In genomic region chr1:69759544-69759943, GRCm38 (mm10) we compare ENCODE assay signal across 8 mouse cellular contexts.
DNase-seq lines count a peak whose midpoint lies in the region; ATAC-seq and TF ChIP-seq lines count a peak whose summit lies in the region.
"Had no signal": no experiment of that assay in that cellular context is flagged by ENCODE, and none has a peak within 500 bp of the region (broad histone marks: within the 10 kb centered on the region; RNA-seq: fewer than 3 reads in every experiment).

No protein-coding gene starts in this region.

- H3K27me3 ChIP-seq in splenic B cell, adult 2 months (ENCODE audit: control insufficient read depth, insufficient read depth, low read length, poor library complexity, severe bottlenecking), result no peaks in the 10 kb centered on the region
- H3K27me3 ChIP-seq: limb, embryonic 15.5 days had no signal

- DNase-seq in left cerebral cortex, adult 2 months (ENCODE audit: extremely low spot score in 1 of 2, low spot score in 2 of 2), result peak in 1 of 2 experiments; percentile 20
- no peak for DNase-seq in left cerebral cortex, adult 8-10 months (ENCODE audit: low spot score in 2 of 2)
- peak; percentile 51 for DNase-seq in brain, adult 2 months (ENCODE audit: low read depth, low spot score)
- peak; percentile 1 for DNase-seq in splenic B cell, adult 2 months (ENCODE audit: low read depth, low spot score)
- DNase-seq in gastrocnemius, postnatal 25 days, result no peak
- DNase-seq in Muller cell, postnatal 12 days (ENCODE audit: inconsistent ontology term), result no peak

- peak; percentile 94 for ATAC-seq in inflammation-experienced regulatory T-cells, adult 6 months

- peak overlapping the region; percentile 35 for H3K4me3 ChIP-seq in left cerebral cortex, adult 2 months
- H3K4me3 ChIP-seq: limb, embryonic 15.5 days had no signal

- TF ChIP-seq CTCF in left cerebral cortex, adult 2 months (IDR thresholded peaks at IDR 0.05), result peak; percentile 21

- no peaks in the 10 kb centered on the region for H3K36me3 ChIP-seq in splenic B cell, adult 2 months (ENCODE audit: control insufficient read depth, insufficient read depth, low read length, poor library complexity, severe bottlenecking)
- H3K36me3 ChIP-seq: limb, embryonic 15.5 days had no signal

- intact Hi-C loops in left cerebral cortex, adult 2 months (cut with DNase I), result no loop called here

- H3K27ac ChIP-seq in left cerebral cortex, adult 2 months, result no peak overlapping the region
- H3K27ac ChIP-seq: limb, embryonic 15.5 days had no signal

Comparison
In these comparisons a context has a peak if more than half of its experiments do, and no peak if none do; other contexts are left out.
1. DNase-seq: peak in brain, adult 2 months (single experiment) and splenic B cell, adult 2 months (single experiment); none in left cerebral cortex, adult 8-10 months (0 of 2), gastrocnemius, postnatal 25 days (single experiment) and Muller cell, postnatal 12 days (single experiment).